Mouse (Mus musculus): ENCODE data around the gene 4930558K02Rik. TPM values are rescaled to one million over a fixed set of nuclear protein-coding genes. Genes with fewer than 3 reads are reported as not detected.

The 4930558K02Rik gene
- total and polyA plus RNA-seq, 2 experiments from 2014 or later = 0.19 TPM; not detected in 1

DNA sequence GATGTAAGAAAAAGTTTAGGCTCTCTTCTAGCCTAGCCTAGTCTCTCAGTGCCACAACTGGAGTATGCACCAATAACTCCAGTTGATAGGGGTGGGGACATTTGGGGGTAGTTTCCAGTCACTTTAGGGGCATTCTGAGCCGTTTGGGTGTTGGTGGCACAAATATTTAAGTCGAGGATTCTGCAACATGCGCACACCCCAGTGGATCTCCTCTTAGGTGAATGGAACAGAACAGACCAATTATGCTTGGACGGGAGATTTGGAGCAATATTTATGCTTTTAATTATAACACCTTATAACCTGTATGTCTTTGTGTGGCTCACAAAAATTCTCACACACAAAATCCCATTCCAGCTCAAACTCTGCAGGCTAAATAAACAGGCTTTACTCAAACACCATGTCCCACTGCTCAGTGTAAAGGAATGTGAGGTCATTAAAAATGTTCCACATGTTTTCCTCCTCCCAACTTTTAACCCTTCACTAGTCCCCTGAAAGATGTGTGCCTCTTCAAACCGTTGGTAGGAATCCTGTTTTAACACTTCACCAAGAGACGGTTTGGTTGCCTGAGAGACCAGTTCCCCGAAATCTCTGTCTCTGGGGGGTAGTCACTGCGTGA, 35.9 kb upstream of the 4930558K02Rik start:
- WGBS = 61% methylated on average over 8 of the region's 8 CpGs
- H3K27me3 ChIP-seq (ENCODE audit: insufficient read depth, low read length) = no peaks in the 10 kb centered on the region
- H3K4me2 ChIP-seq (ENCODE audit: low read depth, low read length) = no peak overlapping the region
- TF ChIP-seq CTCF (IDR thresholded peaks at IDR 0.05; ENCODE audit: low read depth) = no peak
- peaks cover 2% of the 10 kb centered on the region; the same call in 1 of the 2 replicates for H3K36me3 ChIP-seq (ENCODE audit: insufficient read depth, low read length)
- ATAC-seq (no peak), DNase-seq (ENCODE audit: low spot score) (no peak)
- H3K9ac ChIP-seq (replicated peaks; ENCODE audit: low read length) = no peak overlapping the region
- no peak overlapping the region for H3K27ac ChIP-seq
- no peak overlapping the region for H3K4me3 ChIP-seq (ENCODE audit: low read length)
- H3K4me1 ChIP-seq (ENCODE audit: insufficient read depth, low read length) = no peaks in the 10 kb centered on the region
- H3K9me3 ChIP-seq (ENCODE audit: low read length) = no peaks in the 10 kb centered on the region

DNA sequence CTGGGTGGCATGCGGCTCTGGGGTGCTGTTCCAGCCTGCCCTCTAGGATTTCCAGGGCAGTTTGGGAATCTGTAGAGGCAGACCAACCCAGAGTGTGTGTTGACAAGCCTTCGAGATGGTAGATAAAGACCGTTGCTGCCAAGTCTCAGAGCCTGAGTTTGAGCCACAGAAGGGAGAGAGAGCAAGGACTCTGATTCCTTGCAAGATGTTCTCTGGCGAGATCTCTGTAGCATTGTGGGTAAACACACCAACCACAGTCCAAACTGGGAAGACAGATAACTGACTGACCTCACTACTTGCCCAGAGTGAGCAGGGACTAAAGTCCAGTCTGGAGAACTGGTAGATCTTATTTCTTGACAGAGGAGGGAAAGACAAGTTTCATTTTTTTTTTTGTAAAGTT, 34.1 kb upstream of the 4930558K02Rik start:
- DNase-seq (ENCODE audit: low spot score) = no peak
- no peak for TF ChIP-seq CTCF (IDR thresholded peaks at IDR 0.05; ENCODE audit: low read depth)
- no peaks in the 10 kb centered on the region for H3K4me1 ChIP-seq (ENCODE audit: insufficient read depth, low read length)
- H3K27ac ChIP-seq = no peak overlapping the region
- WGBS = 84% methylated on average over 4 of the region's 4 CpGs
- H3K36me3 ChIP-seq (ENCODE audit: insufficient read depth, low read length) = peaks cover 3% of the 10 kb centered on the region; the same call in 1 of the 2 replicates
- H3K4me3 ChIP-seq (ENCODE audit: low read length) = no peak overlapping the region
- no peak overlapping the region for H3K4me2 ChIP-seq (ENCODE audit: low read depth, low read length)
- ATAC-seq = no peak
- H3K9me3 ChIP-seq (ENCODE audit: low read length) = no peaks in the 10 kb centered on the region
- no peak overlapping the region for H3K9ac ChIP-seq (replicated peaks; ENCODE audit: low read length)
- no peaks in the 10 kb centered on the region for H3K27me3 ChIP-seq (ENCODE audit: insufficient read depth, low read length)

DNA sequence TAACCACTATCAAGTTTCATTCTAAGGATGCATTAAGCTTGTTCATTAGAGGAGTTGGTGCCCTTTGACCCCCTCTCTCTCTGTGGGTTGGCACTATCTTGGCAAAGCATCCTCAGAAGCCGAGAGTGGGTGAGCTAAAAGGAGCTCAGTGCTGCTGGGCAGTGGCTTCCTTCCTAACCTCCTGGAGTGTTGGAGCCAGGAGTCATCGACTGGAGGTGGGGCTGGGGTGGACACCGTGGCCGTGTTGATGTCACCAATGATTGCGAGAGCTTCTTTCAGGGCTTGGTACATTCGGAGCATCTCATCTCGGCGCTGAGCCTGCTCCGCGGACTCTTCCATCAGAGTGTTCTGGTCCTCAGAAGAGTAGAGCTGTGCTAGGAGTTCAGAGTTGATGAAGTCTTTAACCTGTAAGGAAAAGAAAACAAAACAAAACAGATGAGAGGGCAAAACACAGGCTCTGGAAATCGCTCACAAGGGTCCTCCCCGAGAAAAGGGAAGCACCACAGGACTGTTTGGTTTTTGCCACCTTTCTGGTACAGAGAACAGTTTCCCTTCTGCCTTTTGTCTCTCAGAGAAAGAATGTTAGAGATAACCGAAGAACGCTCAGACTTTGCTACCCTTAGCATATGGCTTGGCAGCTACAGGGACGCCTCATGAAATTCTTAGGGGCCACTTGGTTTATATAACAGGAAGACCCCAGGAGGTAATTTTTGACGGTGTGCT, 32.2 kb upstream of the 4930558K02Rik start:
- WGBS = 80% methylated on average over 16 of the region's 16 CpGs
- Histone ChIP-seq H3K9me3 (ENCODE audit: low read length) (no peaks in the 10 kb centered on the region), H3K27me3 (ENCODE audit: insufficient read depth, low read length) (no peaks in the 10 kb centered on the region), H3K4me3 (ENCODE audit: low read length) (no peak overlapping the region), H3K36me3 (ENCODE audit: insufficient read depth, low read length) (peaks cover 3% of the 10 kb centered on the region; the same call in 1 of the 2 replicates), H3K4me2 (ENCODE audit: low read depth, low read length) (no peak overlapping the region), H3K9ac (replicated peaks; ENCODE audit: low read length) (no peak overlapping the region), H3K27ac (no peak overlapping the region), H3K4me1 (ENCODE audit: insufficient read depth, low read length) (no peaks in the 10 kb centered on the region)
- DNase-seq (ENCODE audit: low spot score) (no peak), ATAC-seq (no peak)
- TF ChIP-seq CTCF (IDR thresholded peaks at IDR 0.05; ENCODE audit: low read depth) = no peak

DNA sequence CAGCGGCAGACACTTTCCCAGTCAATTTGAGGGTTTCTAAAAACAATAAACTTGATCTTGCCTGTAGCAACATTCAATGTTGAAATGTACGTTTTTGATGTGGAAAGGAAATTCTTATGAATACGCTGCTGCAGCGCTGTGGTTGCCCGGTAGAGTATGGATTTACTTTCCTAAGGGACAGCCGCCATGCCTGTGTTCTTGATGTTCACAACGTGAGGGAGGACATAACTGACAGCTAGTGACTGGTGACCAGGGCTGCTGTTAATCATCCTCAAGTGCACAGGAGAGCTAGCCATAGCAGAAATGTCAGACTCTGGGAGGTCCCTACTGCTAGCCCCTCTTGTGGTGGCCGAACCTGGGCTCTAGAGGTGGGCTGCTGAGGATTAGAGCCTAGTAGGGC, 29.6 kb upstream of the 4930558K02Rik start:
- H3K4me3 ChIP-seq (ENCODE audit: low read length) = no peak overlapping the region
- H3K9ac ChIP-seq (replicated peaks; ENCODE audit: low read length) = no peak overlapping the region
- no peaks in the 10 kb centered on the region for H3K4me1 ChIP-seq (ENCODE audit: insufficient read depth, low read length)
- WGBS = 82% methylated on average over 8 of the region's 8 CpGs
- H3K27ac ChIP-seq = no peak overlapping the region; the same call in 1 of the 2 replicates
- no peak for TF ChIP-seq CTCF (IDR thresholded peaks at IDR 0.05; ENCODE audit: low read depth)
- no peaks in the 10 kb centered on the region for H3K27me3 ChIP-seq (ENCODE audit: insufficient read depth, low read length)
- DNase-seq (ENCODE audit: low spot score) = no peak
- no peak for ATAC-seq
- H3K4me2 ChIP-seq (ENCODE audit: low read depth, low read length) = no peak overlapping the region
- no peaks in the 10 kb centered on the region for H3K9me3 ChIP-seq (ENCODE audit: low read length)
- H3K36me3 ChIP-seq (ENCODE audit: insufficient read depth, low read length) = peaks cover 3% of the 10 kb centered on the region; the same call in 1 of the 2 replicates

DNA sequence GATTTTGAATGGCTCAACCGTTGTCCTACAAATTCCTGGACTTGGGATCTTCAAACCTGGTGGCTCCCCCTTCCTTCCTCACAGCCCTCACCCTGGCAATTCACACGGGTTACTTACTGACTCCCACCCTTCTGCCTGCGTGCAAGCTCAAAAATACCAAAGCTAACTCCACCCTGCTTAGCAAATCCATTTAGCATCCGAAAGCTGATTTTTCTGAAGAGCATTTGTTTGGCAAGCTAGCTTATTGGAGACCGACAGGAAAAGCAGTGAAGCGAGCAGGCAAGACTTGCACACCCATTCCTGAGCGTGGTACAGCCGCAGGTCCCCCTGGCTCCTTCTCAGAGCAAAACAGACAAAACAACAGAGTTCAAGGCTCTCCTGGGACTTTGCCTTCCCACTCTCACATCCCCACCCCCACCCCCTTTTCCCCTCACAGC, 29.2 kb upstream of the 4930558K02Rik start:
- Histone ChIP-seq H3K27ac (no peak overlapping the region; the same call in 1 of the 2 replicates), H3K4me2 (ENCODE audit: low read depth, low read length) (no peak overlapping the region), H3K4me3 (ENCODE audit: low read length) (no peak overlapping the region), H3K9ac (replicated peaks; ENCODE audit: low read length) (no peak overlapping the region), H3K9me3 (ENCODE audit: low read length) (no peaks in the 10 kb centered on the region), H3K36me3 (ENCODE audit: insufficient read depth, low read length) (peaks cover 3% of the 10 kb centered on the region; the same call in 1 of the 2 replicates), H3K27me3 (ENCODE audit: insufficient read depth, low read length) (no peaks in the 10 kb centered on the region), H3K4me1 (ENCODE audit: insufficient read depth, low read length) (no peaks in the 10 kb centered on the region)
- no peak for ATAC-seq
- TF ChIP-seq CTCF (IDR thresholded peaks at IDR 0.05; ENCODE audit: low read depth) = no peak
- no peak for DNase-seq (ENCODE audit: low spot score)
- WGBS = 33% methylated on average over 8 of the region's 8 CpGs

DNA sequence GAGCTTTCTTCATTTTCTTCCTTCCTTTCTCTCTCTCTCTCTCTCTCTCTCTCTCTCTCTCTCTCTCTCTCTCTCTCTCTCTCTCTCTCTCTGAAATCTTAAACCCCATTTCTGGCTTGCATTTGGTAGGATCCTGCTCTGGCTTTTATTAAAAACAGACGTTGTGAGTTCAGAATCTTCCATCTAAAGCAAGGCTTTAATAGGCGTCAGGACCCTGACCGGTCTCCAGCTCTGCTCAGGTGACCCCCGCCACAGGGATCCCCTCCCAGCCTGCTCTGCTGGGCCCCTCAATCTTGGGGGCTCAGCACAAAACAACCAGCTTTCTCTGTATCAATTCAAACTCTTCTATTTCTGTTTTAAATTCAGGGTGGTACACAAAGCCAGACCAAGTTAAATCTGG, 28.8 kb upstream of the 4930558K02Rik start:
- Histone ChIP-seq H3K36me3 (ENCODE audit: insufficient read depth, low read length) (peaks cover 3% of the 10 kb centered on the region; the same call in 1 of the 2 replicates), H3K27me3 (ENCODE audit: insufficient read depth, low read length) (no peaks in the 10 kb centered on the region), H3K27ac (no peak overlapping the region), H3K4me1 (ENCODE audit: insufficient read depth, low read length) (no peaks in the 10 kb centered on the region), H3K9ac (replicated peaks; ENCODE audit: low read length) (no peak overlapping the region), H3K4me3 (ENCODE audit: low read length) (no peak overlapping the region), H3K4me2 (ENCODE audit: low read depth, low read length) (no peak overlapping the region), H3K9me3 (ENCODE audit: low read length) (no peaks in the 10 kb centered on the region)
- ATAC-seq (no peak), DNase-seq (ENCODE audit: low spot score) (no peak)
- 68% methylated on average over 4 of the region's 4 CpGs for WGBS
- no peak for TF ChIP-seq CTCF (IDR thresholded peaks at IDR 0.05; ENCODE audit: low read depth)

DNA sequence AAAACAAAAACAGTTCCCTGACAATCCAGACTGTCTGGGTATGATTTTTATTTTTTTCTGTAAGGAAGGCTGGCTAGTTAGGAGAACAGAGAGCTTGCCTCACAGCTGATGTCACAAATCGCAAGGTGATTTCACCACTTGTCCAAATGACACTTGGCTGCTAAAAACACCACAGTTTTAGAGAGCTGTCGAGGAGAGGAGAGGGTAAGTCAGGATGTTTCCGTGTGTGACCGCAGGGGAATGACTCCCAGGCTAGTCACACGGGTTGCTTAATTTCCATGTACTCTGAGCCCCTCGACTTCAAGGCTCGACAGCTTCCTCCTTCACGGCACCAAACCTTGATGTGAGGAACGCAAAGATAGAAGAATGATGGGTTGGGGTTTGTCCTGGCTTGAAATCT, 26.7 kb upstream of the 4930558K02Rik start:
- no peaks in the 10 kb centered on the region for H3K9me3 ChIP-seq (ENCODE audit: low read length)
- no peaks in the 10 kb centered on the region for H3K27me3 ChIP-seq (ENCODE audit: insufficient read depth, low read length)
- H3K4me1 ChIP-seq (ENCODE audit: insufficient read depth, low read length) = no peaks in the 10 kb centered on the region
- 83% methylated on average over 9 of the region's 9 CpGs for WGBS
- no peak overlapping the region for H3K9ac ChIP-seq (replicated peaks; ENCODE audit: low read length)
- DNase-seq (ENCODE audit: low spot score) = no peak
- no peak for TF ChIP-seq CTCF (IDR thresholded peaks at IDR 0.05; ENCODE audit: low read depth)
- no peak overlapping the region for H3K4me2 ChIP-seq (ENCODE audit: low read depth, low read length)
- H3K27ac ChIP-seq = no peak overlapping the region
- H3K36me3 ChIP-seq (ENCODE audit: insufficient read depth, low read length) = peaks cover 3% of the 10 kb centered on the region; the same call in 1 of the 2 replicates
- no peak overlapping the region for H3K4me3 ChIP-seq (ENCODE audit: low read length)
- ATAC-seq = no peak
